Mouse (Mus musculus) liver, embryonic 11.5 days (tissue): ENCODE measurements at regions not wholly inside any gene's neighbourhood (a gene's known extent, or its start where the extent isn't known, plus 50 kb on each side); places are given as distances from the start of the nearest gene placed in this dataset.

Experiments used
- ATAC-seq: fragments of 200-750 bp; cut with Nextera tagmentation; replicated peaks from 2 replicates; pipeline ENCODE4 v1.8.0; 2017; ENCODE audit warnings: moderate number of reproducible peaks, mild to moderate bottlenecking, moderate TSS enrichment, moderate library complexity; ENCODE audit not compliant: low FRiP score
- DNase-seq: peaks from one replicate; pipeline ENCODE4 v3.0.0-alpha.2; 2017; ENCODE audit warnings: low spot score
- H3K27ac ChIP-seq: fragments of 300-500 bp; sonication (generic); 2 replicates; pipeline ENCODE4 v1.5.1; 2014; ENCODE audit warnings: mild to moderate bottlenecking, low read depth, low read length, control low read depth
- H3K27me3 ChIP-seq: fragments of 300-500 bp; sonication (generic); replicated peaks from 2 replicates; pipeline ENCODE4 v1.6.1; 2014; ENCODE audit warnings: low read length, mixed read lengths; ENCODE audit not compliant: control insufficient read depth, insufficient read depth
- H3K36me3 ChIP-seq: fragments of 300-500 bp; sonication (generic); 2 replicates; pipeline ENCODE4 v1.6.1; 2014; ENCODE audit warnings: mild to moderate bottlenecking, low read length, moderate library complexity, mixed read lengths; ENCODE audit not compliant: control insufficient read depth, insufficient read depth
- H3K4me1 ChIP-seq: fragments of 300-500 bp; sonication (generic); replicated peaks from 2 replicates; pipeline ENCODE4 v1.6.1; 2014; ENCODE audit warnings: low read length, mixed read lengths; ENCODE audit not compliant: control insufficient read depth, insufficient read depth
- H3K4me2 ChIP-seq: fragments of 300-500 bp; sonication (generic); 2 replicates; pipeline ENCODE4 v1.6.1; 2014; ENCODE audit warnings: mild to moderate bottlenecking, control low read depth, moderate library complexity
- H3K4me3 ChIP-seq: fragments of 300-500 bp; sonication (generic); 2 replicates; pipeline ENCODE4 v1.5.1; 2014; ENCODE audit warnings: low read depth, low read length, control low read depth
- H3K9ac ChIP-seq: fragments of 300-500 bp; sonication (generic); 2 replicates; pipeline ENCODE4 v1.6.1; 2014; ENCODE audit warnings: low read depth, low read length, control low read depth
- H3K9me3 ChIP-seq: fragments of 300-500 bp; sonication (generic); 2 replicates; pipeline ENCODE4 v1.6.1; 2016; ENCODE audit warnings: low read length, inconsistent platforms, mixed read lengths; ENCODE audit not compliant: control insufficient read depth
- whole genome bisulfite sequencing: fragments of 180-500 bp; shearing (Covaris S2); extraction: QIAGEN DNeasy Blood & Tissue Kit; methylation state at CpG from one replicate; pipeline ENCODE4 v1.1.7; 2014; 5-methylcytosine and 5-hydroxymethylcytosine counted together

DNA sequence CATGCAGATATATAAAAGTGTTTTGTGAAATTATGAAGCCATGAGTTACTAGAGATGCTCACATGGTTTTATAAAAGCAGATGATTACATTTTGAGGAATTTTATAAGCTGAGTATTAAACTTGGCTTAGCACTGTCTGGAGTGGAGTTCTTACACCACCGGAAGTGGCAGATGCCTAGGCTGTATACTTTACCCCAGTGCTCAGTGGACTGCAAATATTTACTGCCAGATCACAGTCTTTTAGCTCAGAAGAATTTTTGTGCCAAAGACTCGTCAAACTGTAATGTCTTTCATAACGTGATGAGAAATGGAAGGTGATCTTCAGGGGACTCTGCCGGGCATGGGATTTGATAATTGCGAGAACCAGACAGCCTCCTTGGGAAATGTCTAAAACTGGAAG lies 136.1 kb upstream of the 9330182O14Rik start:
- Histone ChIP-seq H3K4me1 (no peaks in the 10 kb centered on the region), H3K9ac (no peak overlapping the region), H3K27ac (no peak overlapping the region), H3K4me3 (no peak overlapping the region), H3K27me3 (0 out of 2 replicates have a peak, but pooled peaks cover 3% of the 10 kb centered on the region), H3K4me2 (no peak overlapping the region), H3K36me3 (no peaks in the 10 kb centered on the region), H3K9me3 (no peaks in the 10 kb centered on the region)
- ATAC-seq (no peak), DNase-seq (no peak)
- WGBS, result 72% methylated on average over 5 of the region's 5 CpGs

DNA sequence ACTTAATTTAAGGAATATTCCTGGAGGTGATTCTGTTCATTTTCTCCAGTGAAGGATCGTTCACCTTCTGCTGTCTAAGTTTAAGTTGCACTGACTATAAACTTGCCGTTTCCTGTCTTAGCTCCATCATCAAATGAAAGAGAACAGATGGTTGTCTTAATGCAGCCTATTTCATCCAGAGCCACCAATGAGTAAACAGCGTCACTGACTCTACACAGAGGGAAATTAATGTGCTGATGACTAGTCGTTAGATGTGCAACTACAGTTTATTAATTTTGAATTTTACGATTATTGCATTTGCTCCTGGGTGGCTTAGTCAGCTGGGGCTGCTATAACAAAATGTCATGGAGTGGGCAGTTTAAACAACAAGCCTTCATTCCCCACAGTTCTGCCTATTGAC lies 134.1 kb upstream of the 9330182O14Rik start:
- Histone ChIP-seq H3K27me3 (0 out of 2 replicates have a peak, but pooled peaks cover 3% of the 10 kb centered on the region), H3K36me3 (no peaks in the 10 kb centered on the region), H3K4me3 (no peak overlapping the region), H3K9me3 (no peaks in the 10 kb centered on the region), H3K9ac (no peak overlapping the region), H3K4me1 (no peaks in the 10 kb centered on the region), H3K4me2 (no peak overlapping the region), H3K27ac (no peak overlapping the region)
- 84% methylated on average over 5 of the region's 5 CpGs for WGBS
- ATAC-seq, result no peak
- DNase-seq, result no peak

DNA sequence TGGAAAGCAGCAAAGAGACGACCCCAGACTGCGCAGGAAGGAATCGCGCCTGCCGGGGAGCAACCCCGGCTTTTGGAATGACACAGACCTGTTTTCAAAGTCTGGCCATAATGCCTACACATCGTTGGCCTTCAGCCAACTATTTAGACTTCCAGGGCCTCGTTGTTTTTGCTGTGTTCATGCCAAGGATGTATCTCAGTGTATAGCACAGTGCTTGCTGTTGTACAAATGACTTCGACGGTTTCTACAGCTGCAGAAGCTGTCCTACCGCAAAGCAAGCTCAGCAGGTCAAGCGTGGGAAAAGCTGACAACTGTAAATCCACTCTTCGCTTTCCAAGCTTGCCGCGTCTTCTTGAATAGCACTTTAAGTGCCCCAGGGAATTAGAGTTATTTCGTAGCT lies 129.1 kb upstream of the 9330182O14Rik start:
- no peak overlapping the region for H3K4me2 ChIP-seq
- ATAC-seq (no peak), DNase-seq (no peak)
- no peak overlapping the region for H3K9ac ChIP-seq
- WGBS, result 90% methylated on average over 16 of the region's 16 CpGs
- H3K36me3 ChIP-seq, result no peaks in the 10 kb centered on the region
- H3K27ac ChIP-seq, result no peak overlapping the region
- 0 out of 2 replicates have a peak, but pooled peaks cover 3% of the 10 kb centered on the region for H3K27me3 ChIP-seq
- no peak overlapping the region for H3K4me3 ChIP-seq
- H3K9me3 ChIP-seq, result no peaks in the 10 kb centered on the region
- H3K4me1 ChIP-seq, result no peaks in the 10 kb centered on the region

DNA sequence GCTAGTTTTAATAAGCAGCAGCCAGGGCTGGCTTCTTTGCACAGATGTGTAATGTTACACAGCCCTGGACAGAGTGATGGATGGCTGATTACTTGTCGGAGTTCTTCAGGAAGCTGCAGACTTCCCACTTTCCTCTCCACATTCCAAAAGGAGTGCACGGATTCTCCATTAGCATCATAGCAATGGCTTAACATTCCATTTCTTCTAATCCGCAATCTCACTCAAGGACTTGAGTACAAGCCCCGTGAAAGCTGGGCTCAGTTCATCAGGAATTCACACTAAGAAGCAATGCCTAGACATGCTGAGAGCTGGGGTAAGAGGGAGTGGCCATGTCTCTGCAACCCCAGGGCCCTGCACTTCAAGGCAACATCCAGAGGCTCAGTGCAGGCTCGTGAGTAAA lies 126.3 kb upstream of the 9330182O14Rik start:
- H3K27ac ChIP-seq, result no peak overlapping the region
- H3K4me3 ChIP-seq, result no peak overlapping the region
- no peaks in the 10 kb centered on the region for H3K9me3 ChIP-seq
- H3K27me3 ChIP-seq, result 0 out of 2 replicates have a peak, but pooled peaks cover under 1% of the 10 kb centered on the region
- H3K4me2 ChIP-seq, result no peak overlapping the region
- DNase-seq (no peak), ATAC-seq (no peak)
- H3K9ac ChIP-seq, result no peak overlapping the region
- H3K36me3 ChIP-seq, result no peaks in the 10 kb centered on the region
- 32% methylated on average over 5 of the region's 5 CpGs for WGBS
- no peaks in the 10 kb centered on the region for H3K4me1 ChIP-seq

DNA sequence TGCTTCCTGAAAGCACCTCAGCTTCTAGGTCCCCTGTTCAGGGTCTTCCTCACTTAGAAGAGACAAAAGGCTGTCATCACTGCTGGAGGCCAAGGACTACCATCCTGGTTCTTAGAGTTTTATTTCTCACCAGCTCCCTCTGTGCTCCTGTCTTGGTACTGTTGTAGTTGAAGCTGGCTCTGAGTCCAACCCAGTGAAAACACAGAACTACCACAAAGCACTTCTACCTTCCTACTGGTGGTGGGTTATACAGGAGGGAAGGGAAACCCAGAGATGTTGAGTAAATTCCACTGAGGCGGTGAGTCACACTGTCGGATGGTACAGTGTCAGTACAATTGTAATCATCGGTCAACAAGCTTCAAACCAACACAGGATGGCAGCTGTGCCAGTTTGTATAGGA lies 120.3 kb upstream of the 9330182O14Rik start:
- DNase-seq (no peak), ATAC-seq (no peak)
- no peaks in the 10 kb centered on the region for H3K4me1 ChIP-seq
- no peak overlapping the region for H3K4me2 ChIP-seq
- no peak overlapping the region for H3K27ac ChIP-seq
- no peaks in the 10 kb centered on the region for H3K9me3 ChIP-seq
- H3K9ac ChIP-seq, result no peak overlapping the region
- no peaks in the 10 kb centered on the region for H3K27me3 ChIP-seq
- H3K36me3 ChIP-seq, result no peaks in the 10 kb centered on the region
- WGBS, result 80% methylated on average over 3 of the region's 3 CpGs
- no peak overlapping the region for H3K4me3 ChIP-seq

DNA sequence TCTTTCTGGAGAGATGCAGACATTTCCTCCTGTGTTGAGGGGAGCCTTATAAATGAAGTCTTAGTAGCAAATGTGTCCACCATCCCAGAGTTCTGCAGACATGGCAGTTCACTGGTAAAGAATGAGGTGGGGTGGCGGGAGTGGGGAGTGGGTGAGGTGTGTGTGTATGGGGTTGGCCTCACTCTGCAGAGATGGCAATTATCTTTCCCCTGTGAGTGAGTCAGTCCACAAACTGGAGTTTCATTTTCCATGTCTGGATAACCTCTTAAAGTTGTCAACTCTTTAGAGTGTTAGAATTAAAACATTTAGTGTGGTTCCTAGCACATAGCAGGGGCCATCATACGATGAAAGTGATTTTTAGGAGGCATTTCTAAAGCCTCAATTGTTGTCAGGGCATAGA lies 117.1 kb upstream of the 9330182O14Rik start:
- ATAC-seq, result no peak
- no peaks in the 10 kb centered on the region for H3K4me1 ChIP-seq
- H3K36me3 ChIP-seq, result no peaks in the 10 kb centered on the region
- no peak overlapping the region for H3K4me2 ChIP-seq
- no peak for DNase-seq
- no peak overlapping the region for H3K27ac ChIP-seq
- no peaks in the 10 kb centered on the region for H3K27me3 ChIP-seq
- 70% methylated on average over 2 of the region's 2 CpGs for WGBS
- no peak overlapping the region for H3K4me3 ChIP-seq
- no peaks in the 10 kb centered on the region for H3K9me3 ChIP-seq
- H3K9ac ChIP-seq, result no peak overlapping the region

DNA sequence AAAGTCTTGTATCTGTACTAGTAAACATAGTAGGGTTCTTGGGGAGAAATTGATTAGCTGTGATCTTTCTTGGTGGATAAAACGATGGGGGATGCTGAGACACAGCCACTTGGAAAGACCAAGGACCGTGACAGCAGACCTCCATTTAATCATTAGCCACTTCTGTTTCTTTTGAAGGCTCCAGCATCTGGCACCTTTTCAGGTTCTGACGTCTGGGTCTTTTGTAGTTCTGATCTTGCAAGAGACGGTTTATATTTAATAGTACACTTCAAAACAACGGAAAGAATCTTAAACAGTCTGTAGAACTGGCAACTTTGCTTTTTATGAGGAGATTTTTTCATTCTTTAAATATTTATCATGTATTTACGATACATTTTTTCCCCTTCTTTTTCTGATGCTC lies 116.6 kb upstream of the 9330182O14Rik start:
- DNase-seq (no peak), ATAC-seq (no peak)
- Histone ChIP-seq H3K4me3 (no peak overlapping the region), H3K27me3 (no peaks in the 10 kb centered on the region), H3K4me2 (peak overlapping the region; percentile 37; the same call in 1 of the 2 replicates), H3K9ac (no peak overlapping the region), H3K36me3 (no peaks in the 10 kb centered on the region), H3K4me1 (no peaks in the 10 kb centered on the region), H3K9me3 (no peaks in the 10 kb centered on the region), H3K27ac (no peak overlapping the region)
- 55% methylated on average over 6 of the region's 6 CpGs for WGBS

DNA sequence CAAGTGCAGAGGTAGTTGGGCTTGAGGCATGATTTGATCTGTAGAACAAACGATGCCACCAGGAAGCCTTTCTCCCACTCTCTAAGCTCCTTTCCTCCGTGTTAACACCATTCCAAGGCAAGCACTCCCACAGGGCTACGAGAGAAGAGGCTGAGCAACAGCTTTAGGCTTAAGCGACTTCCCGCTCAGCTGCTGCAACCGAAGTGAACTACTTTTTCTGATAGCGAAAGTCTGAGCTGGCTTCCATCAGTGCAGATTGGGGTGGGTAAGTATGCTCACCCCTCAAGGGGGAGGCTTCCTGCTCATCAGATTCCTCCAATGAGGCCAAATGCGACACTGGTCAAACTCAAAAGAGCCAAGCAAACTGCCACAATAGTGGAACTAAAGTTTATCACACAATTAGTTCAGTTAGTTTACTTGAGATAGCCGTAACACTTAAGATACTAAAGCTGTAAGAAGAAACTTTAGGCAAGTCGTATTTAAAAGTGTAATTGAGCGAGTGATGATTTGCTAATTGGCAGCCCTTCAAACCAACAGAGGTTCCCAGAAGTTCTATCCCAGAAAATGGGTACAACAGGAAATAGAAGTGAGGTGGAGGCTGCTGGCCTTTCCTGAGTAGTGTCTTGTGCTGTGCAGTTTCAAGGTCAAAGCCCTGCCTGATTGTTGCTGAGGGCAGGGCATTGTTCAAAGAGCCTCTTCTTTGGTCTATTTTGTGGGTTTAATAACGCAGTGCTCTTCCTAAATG lies 115.9 kb upstream of the 9330182O14Rik start:
- peak overlapping the region; percentile 37 for H3K4me2 ChIP-seq
- H3K27me3 ChIP-seq, result no peaks in the 10 kb centered on the region
- H3K9me3 ChIP-seq, result no peaks in the 10 kb centered on the region
- 26% methylated on average over 12 of the region's 12 CpGs for WGBS
- ATAC-seq (no peak), DNase-seq (no peak)
- H3K27ac ChIP-seq, result no peak overlapping the region
- no peaks in the 10 kb centered on the region for H3K36me3 ChIP-seq
- no peaks in the 10 kb centered on the region for H3K4me1 ChIP-seq
- no peak overlapping the region for H3K9ac ChIP-seq
- H3K4me3 ChIP-seq, result no peak overlapping the region

DNA sequence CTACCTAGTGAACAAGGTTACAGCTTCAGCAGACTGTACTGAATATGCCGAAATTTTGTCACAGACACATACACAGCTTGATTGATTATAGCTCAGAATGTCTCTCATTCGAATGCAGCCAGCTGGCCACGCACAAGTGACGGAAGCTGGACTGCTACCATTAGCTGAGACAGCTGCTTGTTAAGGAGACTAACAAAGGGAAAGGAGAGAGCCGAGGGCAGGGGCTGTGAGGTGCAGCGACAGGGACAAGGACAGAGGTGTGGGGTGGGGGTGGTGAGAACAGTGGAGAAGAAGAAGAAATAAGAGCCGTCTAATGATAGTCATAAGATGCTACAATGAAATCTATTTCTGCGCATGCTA lies 115.4 kb upstream of the 9330182O14Rik start:
- no peak overlapping the region for H3K27ac ChIP-seq
- 57% methylated on average over 8 of the region's 8 CpGs for WGBS
- H3K4me2 ChIP-seq, result no peak overlapping the region
- H3K36me3 ChIP-seq, result no peaks in the 10 kb centered on the region
- no peak overlapping the region for H3K4me3 ChIP-seq
- DNase-seq (no peak), ATAC-seq (no peak)
- no peaks in the 10 kb centered on the region for H3K9me3 ChIP-seq
- no peaks in the 10 kb centered on the region for H3K4me1 ChIP-seq
- no peak overlapping the region for H3K9ac ChIP-seq
- no peaks in the 10 kb centered on the region for H3K27me3 ChIP-seq
